ENCODE assay signal across 15 mouse cellular contexts in genomic region chr8:124936699-124937098, GRCm38 (mm10).
"Had no signal": no experiment of that assay in that cellular context is flagged by ENCODE, and none has a peak within 500 bp of the region (broad histone marks: within the 10 kb centered on the region; RNA-seq: fewer than 3 reads in every experiment).

No protein-coding gene starts in this region.

- H3K9ac ChIP-seq: limb, embryonic 12.5 days; liver, embryonic 13.5 days; liver, postnatal 0 days; lung, embryonic 15.5 days; midbrain, embryonic 15.5 days; neural tube, embryonic 12.5 days had no signal

- H3K4me1 ChIP-seq: limb, embryonic 12.5 days; liver, embryonic 13.5 days; lung, embryonic 15.5 days had no signal

- H3K27ac ChIP-seq: layer of hippocampus, adult 2 months; limb, embryonic 12.5 days; liver, embryonic 13.5 days; lung, embryonic 15.5 days; macrophage; midbrain, embryonic 15.5 days; neural tube, embryonic 12.5 days had no signal

- H3K4me2 ChIP-seq: limb, embryonic 12.5 days; liver, embryonic 13.5 days; lung, embryonic 15.5 days; midbrain, embryonic 11.5 days; midbrain, embryonic 15.5 days; neural tube, embryonic 12.5 days had no signal

- H3K9me3 ChIP-seq: limb, embryonic 12.5 days; liver, embryonic 13.5 days; lung, embryonic 15.5 days; midbrain, embryonic 15.5 days; neural tube, embryonic 12.5 days had no signal

- ATAC-seq: liver, postnatal 0 days; midbrain, embryonic 15.5 days had no signal

- DNase-seq: kidney, postnatal 4 days; liver; liver, embryonic 13.5 days; liver, postnatal 0 days; lung, postnatal 14 days; thymus, adult 18-20 months; thymus, postnatal 14 days had no signal

- H3K27me3 ChIP-seq: limb, embryonic 12.5 days; liver, embryonic 13.5 days; lung, embryonic 15.5 days; megakaryocyte, embryonic 14.5 days; midbrain, embryonic 15.5 days; neural tube, embryonic 12.5 days had no signal

- H3K4me3 ChIP-seq: layer of hippocampus, adult 2 months; limb, embryonic 12.5 days; liver, embryonic 13.5 days; lung, embryonic 15.5 days; megakaryocyte, embryonic 14.5 days; midbrain, embryonic 15.5 days; neural tube, embryonic 12.5 days had no signal
